Mouse (Mus musculus) kidney, embryonic 16.5 days (tissue): ENCODE results near the gene Hivep3. TPM values are rescaled to one million over a fixed set of nuclear protein-coding genes. Genes with fewer than 3 reads are reported as not detected.

ENCODE experiments used
- ATAC-seq: fragments of 200-750 bp; cut with Nextera tagmentation; 2 replicates; pipeline ENCODE4 v1.8.0; 2017; ENCODE audit warnings: moderate TSS enrichment; ENCODE audit not compliant: low FRiP score, low TSS enrichment
- H3K27ac ChIP-seq: fragments of 300-500 bp; sonication (generic); 2 replicates; pipeline ENCODE4 v1.5.1; 2014; ENCODE audit warnings: low read length
- H3K27me3 ChIP-seq: fragments of 300-500 bp; sonication (generic); 2 replicates; pipeline ENCODE4 v1.6.1; 2014; ENCODE audit warnings: low read length, control low read depth, mixed read lengths; ENCODE audit not compliant: insufficient read depth
- H3K36me3 ChIP-seq: fragments of 300-500 bp; sonication (generic); 2 replicates; pipeline ENCODE4 v1.6.1; 2014; ENCODE audit warnings: low read length, control low read depth, mixed read lengths; ENCODE audit not compliant: insufficient read depth
- H3K4me1 ChIP-seq: fragments of 300-500 bp; sonication (generic); 2 replicates; pipeline ENCODE4 v1.6.1; 2014; ENCODE audit warnings: low read length, control low read depth, mixed read lengths; ENCODE audit not compliant: insufficient read depth
- H3K4me2 ChIP-seq: fragments of 300-500 bp; sonication (generic); replicated peaks from 2 replicates; pipeline ENCODE4 v1.6.1; 2014; ENCODE audit warnings: low read depth, low read length
- H3K4me3 ChIP-seq: fragments of 300-500 bp; sonication (generic); 2 replicates; pipeline ENCODE4 v1.5.1; 2014; ENCODE audit warnings: mild to moderate bottlenecking, low read length
- H3K9ac ChIP-seq: fragments of 300-500 bp; sonication (generic); replicated peaks from 2 replicates; pipeline ENCODE4 v1.6.1; 2014; ENCODE audit warnings: low read length
- H3K9me3 ChIP-seq: fragments of 300-500 bp; sonication (generic); 2 replicates; pipeline ENCODE4 v1.6.1; 2016; ENCODE audit warnings: low read length, control low read depth
- WGBS: fragments of 180-500 bp; shearing (Covaris S2); extraction: QIAGEN DNeasy Blood & Tissue Kit; methylation state at CpG from one replicate; pipeline ENCODE4 v1.1.7; 2014; 5-methylcytosine and 5-hydroxymethylcytosine counted together
- polyA plus RNA-seq: library from polyadenylated mRNA; unstranded; fragments of >200 nt; fragmentation: Nextera tagmentation; extraction: Ambion mirVana; gene quantifications from 2 replicates; pipeline ENCODE4 v1.2.1, GENCODE M21; 2015

Gene Hivep3
- polyA plus RNA-seq, 1 experiment from 2014 or later, result 7.0 TPM

GRCm38 (mm10) chr4:120045131-120045537 lies 311.6 kb downstream of the Hivep3 start:
- Histone ChIP-seq H3K27me3 (no peaks in the 10 kb centered on the region), H3K4me1 (no peaks in the 10 kb centered on the region), H3K36me3 (no peaks in the 10 kb centered on the region), H3K4me2 (no peak overlapping the region), H3K9me3 (no peaks in the 10 kb centered on the region), H3K9ac (no peak overlapping the region), H3K27ac (no peak overlapping the region), H3K4me3 (no peak overlapping the region)
- 55% methylated on average over 5 of the region's 5 CpGs for WGBS
- no peak for ATAC-seq

GRCm38 (mm10) chr4:120045871-120046270 lies 312.3 kb downstream of the Hivep3 start:
- no peak for ATAC-seq
- Histone ChIP-seq H3K9me3 (no peaks in the 10 kb centered on the region), H3K9ac (no peak overlapping the region), H3K4me3 (no peak overlapping the region), H3K4me1 (no peaks in the 10 kb centered on the region), H3K27me3 (no peaks in the 10 kb centered on the region), H3K27ac (no peak overlapping the region), H3K4me2 (no peak overlapping the region), H3K36me3 (no peaks in the 10 kb centered on the region)
- 80% methylated on average over 7 of the region's 7 CpGs for WGBS

- no peak for ATAC-seq
- Histone ChIP-seq H3K9me3 (no peaks in the 10 kb centered on the region), H3K4me1 (no peaks in the 10 kb centered on the region), H3K4me2 (no peak overlapping the region), H3K27ac (no peak overlapping the region), H3K4me3 (no peak overlapping the region), H3K9ac (no peak overlapping the region), H3K27me3 (no peaks in the 10 kb centered on the region), H3K36me3 (no peaks in the 10 kb centered on the region)
- 30% methylated on average over 4 of the region's 4 CpGs for WGBS
Measured at GRCm38 (mm10) chr4:120047060-120047459, 313.5 kb downstream of the Hivep3 start.

GRCm38 (mm10) chr4:120048274-120048673 lies 314.7 kb downstream of the Hivep3 start:
- WGBS, result 79% methylated on average over 4 of the region's 4 CpGs
- no peaks in the 10 kb centered on the region for H3K9me3 ChIP-seq
- H3K9ac ChIP-seq, result no peak overlapping the region
- ATAC-seq, result no peak; the same call in 1 of the 2 replicates
- no peak overlapping the region for H3K27ac ChIP-seq
- H3K36me3 ChIP-seq, result no peaks in the 10 kb centered on the region
- H3K4me1 ChIP-seq, result no peaks in the 10 kb centered on the region
- no peaks in the 10 kb centered on the region for H3K27me3 ChIP-seq
- H3K4me2 ChIP-seq, result no peak overlapping the region
- H3K4me3 ChIP-seq, result no peak overlapping the region

- no peak overlapping the region for H3K4me2 ChIP-seq
- WGBS, result 80% methylated on average over 3 of the region's 3 CpGs
- no peaks in the 10 kb centered on the region for H3K36me3 ChIP-seq
- H3K27ac ChIP-seq, result no peak overlapping the region
- H3K9ac ChIP-seq, result no peak overlapping the region
- H3K9me3 ChIP-seq, result no peaks in the 10 kb centered on the region
- no peak for ATAC-seq
- no peaks in the 10 kb centered on the region for H3K4me1 ChIP-seq
- H3K27me3 ChIP-seq, result no peaks in the 10 kb centered on the region
- no peak overlapping the region for H3K4me3 ChIP-seq
Measured at GRCm38 (mm10) chr4:120049857-120050256, 316.3 kb downstream of the Hivep3 start.

GRCm38 (mm10) chr4:120052481-120052880 lies 318.9 kb downstream of the Hivep3 start:
- Histone ChIP-seq H3K27me3 (no peaks in the 10 kb centered on the region), H3K36me3 (no peaks in the 10 kb centered on the region), H3K9me3 (no peaks in the 10 kb centered on the region), H3K27ac (no peak overlapping the region), H3K4me3 (no peak overlapping the region), H3K4me2 (no peak overlapping the region), H3K4me1 (no peaks in the 10 kb centered on the region), H3K9ac (no peak overlapping the region)
- ATAC-seq, result no peak

GRCm38 (mm10) chr4:120053026-120054005 lies 319.7 kb downstream of the Hivep3 start:
- no peak for ATAC-seq
- Histone ChIP-seq H3K9ac (no peak overlapping the region), H3K27me3 (no peaks in the 10 kb centered on the region), H3K9me3 (no peaks in the 10 kb centered on the region), H3K4me3 (no peak overlapping the region), H3K27ac (no peak overlapping the region), H3K36me3 (no peaks in the 10 kb centered on the region), H3K4me1 (no peaks in the 10 kb centered on the region), H3K4me2 (no peak overlapping the region)
- 87% methylated on average over 11 of the region's 11 CpGs for WGBS

- Histone ChIP-seq H3K36me3 (no peaks in the 10 kb centered on the region), H3K4me1 (no peaks in the 10 kb centered on the region)
- 51% methylated on average over 9 of the region's 9 CpGs for whole genome bisulfite sequencing
Measured at GRCm38 (mm10) chr4:120054145-120054544, 320.6 kb downstream of the Hivep3 start.

GRCm38 (mm10) chr4:120056451-120056850 lies 322.9 kb downstream of the Hivep3 start:
- no peak overlapping the region for H3K27ac ChIP-seq
- H3K27me3 ChIP-seq, result no peaks in the 10 kb centered on the region
- no peaks in the 10 kb centered on the region for H3K9me3 ChIP-seq
- H3K4me2 ChIP-seq, result no peak overlapping the region
- H3K36me3 ChIP-seq, result no peaks in the 10 kb centered on the region
- WGBS, result 91% methylated on average over 9 of the region's 9 CpGs
- no peak overlapping the region for H3K9ac ChIP-seq
- H3K4me1 ChIP-seq, result no peaks in the 10 kb centered on the region
- ATAC-seq, result no peak
- no peak overlapping the region for H3K4me3 ChIP-seq

More at GRCm38 (mm10) chr4:120054145-120054544, 320.6 kb downstream of the Hivep3 start:
- H3K27ac ChIP-seq, result no peak overlapping the region
- H3K4me2 ChIP-seq, result no peak overlapping the region
- H3K9me3 ChIP-seq, result no peaks in the 10 kb centered on the region
- no peaks in the 10 kb centered on the region for H3K27me3 ChIP-seq
- no peak overlapping the region for H3K4me3 ChIP-seq
- no peak overlapping the region for H3K9ac ChIP-seq
- ATAC-seq, result no peak

GRCm38 (mm10) chr4:120057529-120057928 lies 323.9 kb downstream of the Hivep3 start:
- Histone ChIP-seq H3K4me2 (no peak overlapping the region), H3K4me1 (no peaks in the 10 kb centered on the region), H3K4me3 (no peak overlapping the region), H3K27me3 (no peaks in the 10 kb centered on the region), H3K9me3 (no peaks in the 10 kb centered on the region), H3K9ac (no peak overlapping the region), H3K27ac (no peak overlapping the region), H3K36me3 (no peaks in the 10 kb centered on the region)
- WGBS, result 57% methylated on average over 8 of the region's 8 CpGs
- ATAC-seq, result no peak
